Mouse (Mus musculus) liver, postnatal 0 days (tissue): ENCODE results near the gene Ccer2.

ENCODE experiments used
- CTCF ChIP-seq: sonication (generic); IDR thresholded peaks from 2 replicates; pipeline ENCODE4 v1.5.1; 2016; ENCODE audit warnings: antibody characterized with exemption, low read depth
- EP300 ChIP-seq: IDR thresholded peaks from 2 replicates; pipeline ENCODE4 v1.6.1; 2016; ENCODE audit warnings: antibody characterized with exemption, low read depth, mild to moderate bottlenecking

DNA sequence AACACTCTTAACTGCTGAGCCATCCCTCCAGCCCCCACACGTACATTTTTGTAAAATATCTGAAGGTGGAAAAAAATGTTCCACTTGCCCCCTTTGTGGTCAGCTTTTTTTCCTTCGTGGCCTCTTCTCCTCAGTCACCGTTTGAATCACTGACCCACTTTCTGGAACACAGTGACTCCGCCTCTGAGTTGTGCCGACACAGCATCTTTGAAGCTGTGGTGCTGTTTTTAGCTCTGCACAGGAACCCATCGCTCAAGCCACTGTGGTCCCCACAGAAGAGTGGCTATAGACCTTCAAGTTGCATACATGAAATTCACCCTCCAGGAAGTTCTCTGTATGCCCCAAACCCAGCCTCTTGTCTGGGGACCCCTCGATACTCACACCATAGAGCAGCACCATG lies 24.9 kb downstream of the Ccer2 start:
- TF ChIP-seq EP300 (no peak), CTCF (no peak)
